Mouse (Mus musculus): Measurements from ENCODE around the gene Acvr2a. TPM values are rescaled to one million over a fixed set of nuclear protein-coding genes. Genes with fewer than 3 reads are reported as not detected.

Acvr2a gene
- polyA plus RNA-seq (2014; fragmentation: Illumina TruSeq; extraction: RNeasy Lipid Tissue Mini Kit (QIAGEN cat#74804); ENCODE audit: low replicate concordance) = 103 TPM

GRCm38 (mm10) chr2:48813371-48814222 is at the start of gene Acvr2a:
Gene Acvr2a (plus strand): TSS chr2:48814109.

GRCm38 (mm10) chr2:48948841-48949584 is 135.1 kb downstream of the Acvr2a start, which contains the start of gene Mbd5:
Gene Mbd5 (plus strand): TSS chr2:48949508.

GRCm38 (mm10) chr2:48950252-48950315 is 136.2 kb downstream of the Acvr2a start, which contains the start of gene Orc4:
Gene Orc4 (minus strand): TSS chr2:48950277.

Other genes with a start within 250 kb of the Acvr2a start
- gene Mbd5, start 135.4 kb downstream of the Acvr2a start, polyA plus RNA-seq (2014; fragmentation: Illumina TruSeq; extraction: RNeasy Lipid Tissue Mini Kit (QIAGEN cat#74804); ENCODE audit: low replicate concordance) = 17.1 TPM
- gene Orc4, start 136.2 kb downstream of the Acvr2a start, polyA plus RNA-seq (2014; fragmentation: Illumina TruSeq; extraction: RNeasy Lipid Tissue Mini Kit (QIAGEN cat#74804); ENCODE audit: low replicate concordance) = 218 TPM